Mouse (Mus musculus): ENCODE data around the gene Macf1.

Macf1 gene

GRCm38 (mm10) chr4:123407792-123408191 lies 276.4 kb downstream of the Macf1 start:
- no peak for DNase-seq (ENCODE audit: low spot score)

- DNase-seq (ENCODE audit: low spot score) = no peak
Measured at GRCm38 (mm10) chr4:123404056-123404455, 280.1 kb downstream of the Macf1 start.

GRCm38 (mm10) chr4:123402244-123402643 lies 281.9 kb downstream of the Macf1 start:
- no peak for DNase-seq (ENCODE audit: low spot score)

GRCm38 (mm10) chr4:123401265-123401664 lies 282.9 kb downstream of the Macf1 start:
- no peak for DNase-seq (ENCODE audit: low spot score)

GRCm38 (mm10) chr4:123397643-123398434 lies 286.3 kb downstream of the Macf1 start:
- DNase-seq (ENCODE audit: low spot score) = no peak

- no peak for DNase-seq (ENCODE audit: low spot score)
Measured at GRCm38 (mm10) chr4:123397049-123397448, 287.1 kb downstream of the Macf1 start.

GRCm38 (mm10) chr4:123395435-123396000 lies 288.6 kb downstream of the Macf1 start:
- no peak for DNase-seq (ENCODE audit: low spot score)

- no peak for DNase-seq (ENCODE audit: low spot score)
Measured at GRCm38 (mm10) chr4:123394878-123395277, 289.3 kb downstream of the Macf1 start.

GRCm38 (mm10) chr4:123394269-123394668 lies 289.9 kb downstream of the Macf1 start:
- DNase-seq (ENCODE audit: low spot score) = no peak

GRCm38 (mm10) chr4:123393004-123393403 lies 291.2 kb downstream of the Macf1 start:
- no peak for DNase-seq (ENCODE audit: low spot score)

- no peak for DNase-seq (ENCODE audit: low spot score)
Measured at GRCm38 (mm10) chr4:123392187-123392586, 292.0 kb downstream of the Macf1 start.

GRCm38 (mm10) chr4:123385028-123385427 lies 299.1 kb downstream of the Macf1 start:
- no peak for DNase-seq (ENCODE audit: low spot score)

- DNase-seq (ENCODE audit: low spot score) = no peak
Measured at GRCm38 (mm10) chr4:123383173-123383572, 301.0 kb downstream of the Macf1 start.

GRCm38 (mm10) chr4:123382051-123382450 lies 302.1 kb downstream of the Macf1 start:
- no peak for DNase-seq (ENCODE audit: low spot score)

GRCm38 (mm10) chr4:123381598-123381997 lies 302.6 kb downstream of the Macf1 start:
- no peak for DNase-seq (ENCODE audit: low spot score)

GRCm38 (mm10) chr4:123376031-123376430 lies 308.1 kb downstream of the Macf1 start:
- no peak for DNase-seq (ENCODE audit: low spot score)

GRCm38 (mm10) chr4:123374316-123375008 lies 309.7 kb downstream of the Macf1 start:
- no peak for DNase-seq (ENCODE audit: low spot score)

GRCm38 (mm10) chr4:123363555-123363954 lies 320.6 kb downstream of the Macf1 start:
- no peak for DNase-seq (ENCODE audit: low spot score)

GRCm38 (mm10) chr4:123360771-123361170 lies 323.4 kb downstream of the Macf1 start:
- no peak for DNase-seq (ENCODE audit: low spot score)

- no peak for DNase-seq (ENCODE audit: low spot score)
Measured at GRCm38 (mm10) chr4:123358613-123359012, 325.5 kb downstream of the Macf1 start.

GRCm38 (mm10) chr4:123355941-123356340 lies 328.2 kb downstream of the Macf1 start:
- DNase-seq (ENCODE audit: low spot score) = no peak

GRCm38 (mm10) chr4:123353271-123353877 lies 330.8 kb downstream of the Macf1 start:
- no peak for DNase-seq (ENCODE audit: low spot score)

- no peak for DNase-seq (ENCODE audit: low spot score)
Measured at GRCm38 (mm10) chr4:123343471-123343789, 340.7 kb downstream of the Macf1 start.

Data from spleen, adult 12 weeks (tissue).